Mouse (Mus musculus) spleen, embryonic (tissue): ENCODE results near the gene Epha4.

Source experiments
- CTCF ChIA-PET: fragments of 350-600 bp; sonication (Branson Sonifier 250); formaldehyde crosslinking; loops from one replicate; lab custom pipeline; 2022; lab: Charles Lee

The Epha4 gene

DNA sequence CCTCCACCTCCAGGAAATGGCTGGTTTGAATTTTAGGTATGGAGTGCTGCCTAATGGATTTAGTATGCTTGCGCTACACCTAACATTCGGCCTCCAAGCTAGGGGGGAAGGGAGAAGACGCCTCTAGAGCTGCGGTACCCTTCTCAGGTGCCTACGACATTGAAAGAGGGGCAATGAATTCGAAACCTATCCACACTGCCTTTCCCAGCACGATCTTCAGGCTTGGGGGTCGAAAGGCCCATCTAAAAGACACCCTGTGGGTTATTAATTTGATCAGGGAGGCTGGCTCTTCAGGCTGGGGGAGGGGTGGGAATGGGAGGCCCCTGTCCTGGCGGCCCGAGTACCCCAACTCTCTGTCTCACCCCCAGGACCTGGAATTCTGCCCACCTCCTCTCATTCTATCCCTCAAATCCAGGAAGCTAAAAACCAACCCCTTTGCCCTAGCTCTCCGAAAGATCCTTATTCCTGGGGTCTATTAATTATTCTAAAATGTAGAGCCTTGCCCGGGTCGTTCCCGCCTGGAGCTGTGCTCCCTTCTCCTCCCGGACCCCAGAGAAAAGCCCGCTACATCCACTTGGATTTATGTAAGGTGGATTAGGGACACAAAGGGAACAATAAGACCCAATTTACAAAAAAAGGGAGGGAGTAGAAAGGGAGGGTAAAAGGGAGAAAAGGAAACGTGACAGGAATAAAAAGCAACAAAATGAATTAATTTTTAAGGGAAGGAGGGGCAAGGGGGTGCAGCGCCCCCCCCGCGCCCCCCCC lies 2.3 kb downstream of the Epha4 start:
- CTCF ChIA-PET = no interaction called here

DNA sequence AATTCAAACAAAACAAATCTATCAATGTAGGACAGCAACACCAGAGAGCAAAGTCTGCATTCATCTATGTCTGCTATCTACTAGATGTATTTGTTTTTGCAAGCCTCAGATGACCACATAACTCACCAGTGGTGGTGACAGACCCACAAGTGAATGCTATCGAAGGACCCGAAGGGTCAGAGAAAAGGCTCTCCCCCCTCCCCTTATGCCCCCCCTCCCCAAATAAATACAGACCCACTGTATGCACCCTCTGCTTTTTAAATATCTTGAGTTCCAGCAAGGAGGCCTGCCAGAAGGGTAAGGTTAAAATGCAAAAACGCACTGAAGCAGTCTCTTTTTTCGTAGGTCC lies 2.9 kb downstream of the Epha4 start:
- CTCF ChIA-PET = no interaction called here

DNA sequence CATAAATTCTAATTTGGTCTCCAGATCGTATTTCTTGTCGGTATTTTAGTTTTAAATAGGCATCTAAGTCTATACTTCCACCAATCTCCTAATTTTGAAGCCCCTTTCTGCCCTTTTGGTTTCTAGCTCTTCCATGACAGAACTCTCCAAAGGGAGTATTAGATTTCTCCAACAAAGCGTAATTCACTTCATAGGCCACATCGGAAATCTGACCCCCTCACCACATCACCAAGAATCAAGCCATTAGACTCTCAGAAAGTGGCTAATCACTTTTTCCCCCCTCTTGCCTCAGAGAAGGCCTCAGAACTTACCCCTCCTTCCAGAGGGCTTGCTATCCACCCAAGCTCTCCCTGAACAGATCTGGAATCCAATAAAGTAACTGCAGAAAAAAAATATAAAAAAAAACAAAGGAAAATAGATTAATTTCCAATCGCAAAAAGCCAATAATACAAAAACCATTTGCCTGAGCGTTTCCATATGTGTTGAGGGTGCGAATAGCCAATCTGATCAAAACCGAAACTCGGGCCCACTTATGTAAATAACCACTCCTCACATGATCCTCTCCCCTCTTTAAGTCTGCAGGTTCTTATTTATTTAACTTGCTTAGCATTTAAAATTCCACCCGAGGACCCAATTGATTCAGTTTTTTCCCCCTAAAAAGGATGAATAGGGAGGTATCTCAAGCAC lies 3.4 kb downstream of the Epha4 start:
- CTCF ChIA-PET = no interaction called here

DNA sequence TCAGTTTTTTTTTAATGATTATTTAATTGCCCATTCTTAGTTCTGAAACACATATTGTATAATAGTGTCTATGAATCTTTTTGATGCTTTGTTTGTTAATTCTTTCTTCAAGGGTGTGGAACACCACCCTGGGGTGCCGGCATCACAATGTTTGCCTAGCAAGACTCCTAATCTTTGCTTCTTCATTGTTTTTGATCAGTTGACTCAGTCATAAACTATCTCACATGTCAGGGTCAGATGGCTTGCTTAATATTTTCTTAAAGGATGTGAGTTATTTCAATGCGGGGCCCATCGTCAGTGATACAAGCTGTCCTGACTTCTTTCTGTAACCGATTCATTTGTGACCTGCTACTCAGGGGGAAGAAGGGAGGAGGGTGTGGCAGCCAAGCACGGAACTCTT lies 4.3 kb downstream of the Epha4 start:
- CTCF ChIA-PET = no interaction called here

DNA sequence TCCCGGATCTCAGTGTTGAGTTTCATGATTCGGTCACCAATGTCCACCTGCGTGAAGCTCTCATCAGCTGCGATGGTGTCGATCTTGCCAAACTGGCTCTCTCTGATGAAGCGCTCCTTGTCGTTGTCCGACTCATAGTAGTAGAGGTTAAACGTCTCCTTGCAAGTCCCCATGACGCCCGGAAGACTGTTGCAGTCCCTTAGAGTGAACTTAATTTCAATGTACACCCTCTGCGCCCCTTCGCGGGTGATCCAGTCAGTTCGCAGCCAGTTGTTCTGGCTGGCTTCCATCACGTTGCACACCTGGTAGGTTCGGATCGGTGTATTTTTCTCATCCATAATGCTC lies 8.1 kb downstream of the Epha4 start:
- CTCF ChIA-PET = no interaction called here

DNA sequence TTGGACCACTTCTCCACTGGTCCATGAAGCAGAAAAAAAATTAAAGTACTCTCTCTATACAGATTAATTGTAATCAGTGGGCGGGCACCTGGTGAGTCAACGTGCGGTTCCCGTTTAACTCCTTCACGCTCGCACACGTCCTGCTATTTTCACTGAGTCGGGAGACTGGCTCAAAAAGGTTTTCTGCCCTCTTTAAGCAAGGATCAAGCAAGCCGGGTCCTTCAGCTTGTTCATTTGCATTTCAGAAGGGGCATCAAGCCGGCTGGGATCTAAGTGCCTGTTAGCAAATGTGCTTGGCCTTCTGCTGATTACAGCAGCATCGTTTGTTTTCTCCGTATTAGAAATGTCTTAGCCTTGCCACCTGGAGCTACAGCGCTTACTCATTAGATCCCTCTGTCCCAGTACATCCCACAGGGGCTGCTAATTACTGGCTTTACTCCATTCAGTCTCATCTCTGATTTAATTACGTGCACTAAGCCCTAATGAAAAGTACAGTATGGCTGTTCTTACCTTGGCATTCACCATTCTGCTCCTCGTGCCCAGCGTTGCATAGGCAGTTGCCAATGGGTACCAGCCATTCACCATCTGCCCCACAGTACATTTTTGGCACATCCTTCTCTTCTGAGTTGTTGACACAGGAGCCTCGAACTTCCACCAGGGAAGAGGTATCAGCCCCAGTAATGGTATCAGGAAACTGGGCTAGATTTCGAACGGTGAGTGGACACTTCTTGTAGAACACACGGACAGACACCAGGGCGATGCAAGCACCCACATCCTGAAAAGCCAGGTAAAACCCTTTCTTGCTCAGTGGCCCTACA lies 8.6 kb downstream of the Epha4 start:
- CTCF ChIA-PET = no interaction called here

DNA sequence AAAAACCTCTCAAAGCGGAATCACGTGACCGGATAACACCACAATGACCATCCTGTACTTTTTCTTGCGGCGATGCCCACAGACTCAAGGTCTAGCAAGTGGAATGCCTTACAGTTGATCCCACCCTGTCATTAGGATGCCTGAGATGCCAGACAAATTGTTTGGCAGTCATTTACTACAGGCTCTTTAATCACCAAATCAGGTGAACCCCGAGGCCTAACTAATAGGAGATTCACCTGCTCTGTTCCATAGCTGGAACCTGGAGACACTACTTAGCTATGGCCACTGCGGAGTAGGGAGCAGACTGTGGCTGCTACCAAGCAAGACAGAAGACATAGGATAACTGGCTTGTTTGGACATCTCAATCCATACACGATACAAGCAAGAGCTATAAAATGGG lies 9.6 kb downstream of the Epha4 start:
- CTCF ChIA-PET = no interaction called here

DNA sequence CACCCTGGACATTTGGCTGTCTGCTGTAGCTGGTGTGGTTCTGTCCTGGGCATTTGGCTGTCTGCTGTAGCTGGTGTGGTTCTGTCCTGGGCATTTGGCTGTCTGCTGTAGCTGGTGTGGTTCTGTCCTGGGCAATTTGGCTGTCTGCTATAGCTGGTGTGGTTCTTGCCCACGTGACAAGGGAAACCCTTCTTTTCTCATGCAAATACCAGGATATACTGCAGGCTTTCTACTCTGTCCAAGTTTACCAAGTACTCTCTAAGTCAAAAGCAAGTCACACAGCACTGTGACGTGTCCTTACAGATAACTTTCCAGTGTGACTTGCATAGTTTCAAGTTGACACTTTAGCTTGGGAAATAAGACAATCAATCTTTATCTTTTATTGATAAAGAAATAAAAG lies 10.1 kb downstream of the Epha4 start:
- CTCF ChIA-PET = no interaction called here

DNA sequence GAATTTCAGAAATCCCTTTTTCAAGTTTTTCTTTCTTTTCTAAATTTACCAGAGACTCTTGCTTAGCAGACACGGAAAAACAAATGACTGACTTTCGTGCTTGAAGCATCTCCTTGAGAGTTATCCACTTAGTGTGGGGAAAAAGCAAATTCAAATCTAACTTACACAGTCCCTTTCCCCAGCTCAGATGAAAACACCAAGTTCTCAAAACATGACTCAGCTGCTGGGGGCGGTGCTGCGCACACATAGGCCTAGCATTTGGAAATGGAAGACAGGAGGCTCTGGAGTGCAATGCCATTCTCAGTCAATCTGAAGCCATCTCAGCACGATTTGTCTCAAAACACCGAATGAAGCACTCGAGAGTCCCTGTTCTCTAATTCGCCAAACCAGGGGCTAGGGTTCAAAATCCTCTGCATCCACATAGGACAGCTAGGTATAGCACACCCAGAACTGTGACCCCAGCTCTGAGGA lies 11.1 kb downstream of the Epha4 start:
- CTCF ChIA-PET = no interaction called here

DNA sequence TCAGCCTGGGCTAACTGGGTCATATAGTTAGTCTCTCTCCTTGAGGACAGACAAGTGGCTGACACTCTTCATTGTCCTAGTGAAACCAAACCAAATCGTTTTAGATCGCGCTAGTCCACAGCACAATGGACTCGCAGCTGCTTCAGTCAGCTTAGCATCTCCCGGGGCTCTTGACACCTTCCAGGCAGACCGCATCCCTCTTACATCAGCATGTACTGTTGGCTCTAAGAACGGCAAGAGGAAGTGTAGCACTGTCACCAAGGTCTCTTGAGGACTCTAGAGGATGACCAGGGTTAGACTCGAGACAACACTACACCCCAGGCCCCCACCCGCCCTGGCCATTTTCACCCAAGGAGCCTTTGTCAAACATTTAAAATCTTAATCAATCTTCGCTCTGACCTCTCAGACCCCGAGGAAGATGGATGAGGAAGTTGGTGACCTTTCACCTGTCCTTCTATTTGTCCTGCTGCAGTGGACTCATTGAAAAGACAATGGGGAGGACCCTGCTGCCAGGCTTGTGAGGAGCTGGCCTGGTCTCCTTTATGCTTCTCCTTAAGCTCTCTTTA lies 12.3 kb downstream of the Epha4 start:
- CTCF ChIA-PET = no interaction called here

DNA sequence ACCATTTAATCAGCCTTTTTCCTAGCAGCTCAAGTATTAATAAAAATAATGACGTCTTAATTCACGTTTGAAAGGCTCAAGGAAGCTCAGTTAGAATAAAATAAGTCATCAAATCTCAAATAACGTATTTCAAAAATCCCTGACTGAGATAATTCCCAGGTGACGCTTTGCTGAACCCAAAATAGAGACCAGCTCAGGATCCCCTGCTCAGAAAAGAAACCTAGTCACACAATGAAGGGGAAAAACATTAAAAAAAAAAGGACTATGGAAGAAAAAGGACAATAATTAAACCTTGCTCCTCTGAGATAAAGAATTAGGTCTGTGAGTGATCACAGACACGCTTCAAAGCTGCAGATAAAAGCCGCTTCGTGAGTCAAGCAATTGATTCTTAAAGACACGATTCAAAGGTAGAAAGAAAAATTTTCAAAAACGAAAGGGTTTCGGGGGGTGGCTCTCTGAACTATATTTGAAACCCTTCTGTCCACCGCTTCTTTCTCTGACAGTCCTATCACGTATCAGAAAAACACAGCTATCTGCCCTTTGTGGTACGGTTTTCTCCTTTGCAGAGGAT lies 13.4 kb downstream of the Epha4 start:
- CTCF ChIA-PET = no interaction called here

DNA sequence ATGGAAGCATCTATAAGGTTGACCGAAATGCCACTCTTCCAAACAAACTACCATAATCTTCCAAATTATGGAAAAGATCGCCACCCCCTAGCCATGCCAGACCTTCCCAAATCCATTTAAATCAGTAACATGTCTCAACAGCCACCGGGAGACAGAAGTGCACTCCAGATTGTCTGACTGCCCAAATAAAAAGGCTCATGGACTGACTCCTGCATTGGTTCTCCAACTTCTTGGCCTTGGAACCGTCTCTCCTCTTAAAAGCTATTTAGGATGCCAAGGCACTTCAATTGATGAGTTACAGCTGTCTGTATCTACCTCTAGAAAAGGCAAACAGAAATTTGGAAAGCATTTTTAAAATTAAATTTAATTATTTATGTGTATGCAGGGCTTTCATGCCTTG lies 17.4 kb downstream of the Epha4 start:
- CTCF ChIA-PET = no interaction called here

DNA sequence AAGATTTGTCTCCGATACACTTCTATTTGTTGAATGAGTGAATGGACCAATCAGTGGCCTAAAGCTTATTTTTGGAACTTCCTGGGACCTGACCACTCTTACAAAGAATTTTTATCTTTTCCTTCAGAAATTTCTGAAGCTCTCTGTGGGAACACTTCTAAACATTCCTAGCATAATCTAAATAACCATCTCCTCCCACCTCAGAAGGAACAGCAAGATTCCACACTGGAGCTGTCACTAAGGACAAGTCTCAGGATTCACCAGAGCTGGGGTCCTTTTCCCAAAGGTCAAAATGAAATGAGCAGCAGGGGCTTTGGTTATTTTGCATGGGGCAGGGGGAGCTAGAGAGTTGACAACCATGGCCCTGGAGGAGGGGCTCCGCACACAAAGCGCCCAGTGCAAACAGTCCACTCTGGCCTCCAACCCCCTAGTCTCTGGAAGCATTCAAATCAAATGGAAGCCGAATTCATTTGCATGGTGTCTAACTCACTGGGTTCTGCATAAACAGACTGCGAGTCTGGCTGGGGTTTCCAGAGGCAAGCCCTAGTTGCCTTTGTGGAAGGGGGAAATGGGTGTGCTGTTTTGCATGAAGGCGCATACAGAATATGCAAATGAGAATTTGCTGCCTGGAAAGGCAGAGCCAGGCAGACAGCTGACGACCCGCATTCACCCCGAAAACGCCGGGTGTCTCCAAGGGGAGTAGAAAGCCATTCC lies 18.3 kb downstream of the Epha4 start:
- CTCF ChIA-PET = no interaction called here

DNA sequence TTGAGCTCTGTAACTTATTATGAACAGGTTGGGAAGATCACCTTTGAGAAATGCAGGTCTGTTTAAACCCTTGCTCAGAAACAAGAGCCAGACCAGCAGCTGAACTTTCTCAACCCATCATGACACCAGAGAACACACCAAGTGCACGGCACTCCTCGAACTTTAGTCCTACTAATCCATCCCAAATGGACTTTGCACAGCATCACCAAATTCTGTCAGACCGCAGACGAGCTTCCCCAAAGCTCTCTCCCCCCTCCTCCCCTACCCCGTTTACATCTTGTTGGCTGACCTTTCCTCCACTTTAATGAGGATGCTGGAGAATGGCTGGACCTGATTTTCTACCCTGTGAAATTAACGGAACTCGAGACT lies 19.1 kb downstream of the Epha4 start:
- CTCF ChIA-PET = no interaction called here

DNA sequence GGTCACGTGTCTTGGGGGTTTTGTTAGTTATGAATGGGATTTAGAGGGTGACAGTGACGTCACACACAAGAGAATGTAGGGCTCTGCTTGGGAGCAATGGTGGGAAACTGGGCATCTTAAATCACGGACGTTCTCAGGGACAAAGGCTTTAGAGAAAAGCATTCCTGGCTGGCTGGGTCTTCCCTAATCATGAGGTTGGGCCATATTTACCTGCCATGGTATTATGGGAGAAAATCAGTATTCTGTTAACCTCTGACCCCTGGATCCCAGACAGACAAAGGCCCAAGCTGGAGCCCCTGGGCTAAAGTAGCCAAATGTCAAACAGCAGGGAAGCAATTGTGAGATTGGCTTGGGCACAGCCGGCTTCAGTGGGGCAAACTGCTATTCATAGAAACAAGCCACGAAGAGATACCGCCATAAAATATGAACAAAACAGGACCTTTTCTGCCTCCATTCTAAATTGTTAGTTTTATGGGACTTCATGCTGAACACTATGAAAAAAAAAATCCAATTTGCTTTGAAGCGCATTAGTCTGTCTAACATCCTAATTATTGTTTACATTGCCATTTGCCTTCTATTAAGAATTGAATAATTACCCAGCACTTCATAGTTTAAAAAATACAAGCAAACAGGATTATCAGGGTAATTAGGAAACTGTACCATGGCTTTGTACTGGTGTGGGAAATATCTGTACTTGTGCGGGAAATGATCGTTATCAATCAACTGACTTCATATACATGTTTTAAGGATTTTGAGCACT lies 19.7 kb downstream of the Epha4 start:
- CTCF ChIA-PET = no interaction called here

DNA sequence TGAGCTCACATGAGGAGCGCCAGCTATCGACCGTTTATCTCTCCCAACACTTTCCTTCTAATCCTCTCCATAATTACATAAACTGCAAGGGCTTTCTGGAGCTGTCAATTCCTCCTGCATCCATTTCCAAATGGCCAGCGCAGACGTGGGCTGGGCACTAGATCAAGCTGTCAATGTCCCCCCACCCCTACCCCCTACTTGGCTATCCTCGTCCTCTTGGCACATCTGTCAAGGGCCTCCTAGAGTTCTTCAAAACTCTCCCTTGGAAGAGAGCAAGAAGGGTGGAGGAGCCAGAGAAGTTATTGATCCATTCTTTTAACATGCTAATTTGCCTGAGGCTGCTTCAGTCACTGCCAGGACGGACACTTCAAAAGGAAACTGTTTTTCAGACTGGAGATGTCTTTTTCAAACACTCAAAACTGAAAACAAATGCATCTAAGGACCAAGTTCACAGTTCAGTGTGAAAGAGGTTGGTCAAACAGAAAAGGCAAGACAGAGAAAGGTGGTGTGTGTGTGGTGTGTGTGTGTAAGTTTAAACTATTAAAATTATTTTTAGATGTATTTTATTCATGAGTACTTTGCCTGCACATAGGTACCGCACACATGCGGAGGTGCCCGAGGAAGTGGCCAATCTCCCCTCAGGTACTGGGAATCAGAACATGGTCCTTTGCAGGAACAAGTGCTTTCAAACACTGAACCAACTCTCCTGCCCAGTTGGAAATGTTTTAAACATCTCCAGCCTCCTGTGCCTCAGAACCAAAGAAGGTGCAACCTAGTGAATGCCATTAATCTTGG lies 20.9 kb downstream of the Epha4 start:
- CTCF ChIA-PET = no interaction called here

DNA sequence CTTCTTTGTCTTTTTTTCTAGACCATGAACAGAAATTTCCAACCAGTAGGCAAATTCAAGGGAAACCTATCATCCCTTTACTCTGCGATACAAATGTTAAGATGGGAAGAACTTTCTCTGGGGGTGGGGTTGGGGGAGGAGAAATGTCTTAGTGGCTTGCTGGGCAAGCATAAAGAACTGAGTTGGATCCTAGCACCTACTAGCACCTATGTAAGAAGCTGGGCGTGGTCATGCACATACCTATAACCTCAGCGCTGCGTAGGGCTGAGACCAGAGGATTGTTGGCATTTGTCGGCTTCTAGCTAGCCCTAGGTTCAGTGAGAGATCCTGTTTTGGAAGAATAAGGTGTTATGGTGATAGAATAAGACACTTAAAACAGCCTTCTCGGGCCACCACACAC lies 24.7 kb downstream of the Epha4 start:
- CTCF ChIA-PET = no interaction called here

DNA sequence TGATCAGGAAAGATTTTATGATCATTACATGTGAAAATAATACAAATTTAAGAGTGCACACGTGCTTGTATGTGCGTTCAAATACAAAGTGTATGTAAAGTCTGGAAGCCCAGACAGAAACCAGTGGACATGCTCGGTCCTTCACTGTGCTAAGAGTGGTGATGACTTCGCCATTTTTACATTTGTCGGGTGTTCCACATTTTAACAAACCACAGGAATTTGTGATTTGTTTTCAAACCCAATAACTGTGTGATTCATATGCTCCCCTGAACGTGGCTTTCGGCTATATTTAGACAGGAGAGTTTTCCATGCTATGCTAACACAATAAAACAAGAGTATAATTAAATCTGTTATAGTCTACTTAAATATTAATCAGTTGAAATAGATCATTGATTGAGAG lies 25.5 kb downstream of the Epha4 start:
- CTCF ChIA-PET = no interaction called here

DNA sequence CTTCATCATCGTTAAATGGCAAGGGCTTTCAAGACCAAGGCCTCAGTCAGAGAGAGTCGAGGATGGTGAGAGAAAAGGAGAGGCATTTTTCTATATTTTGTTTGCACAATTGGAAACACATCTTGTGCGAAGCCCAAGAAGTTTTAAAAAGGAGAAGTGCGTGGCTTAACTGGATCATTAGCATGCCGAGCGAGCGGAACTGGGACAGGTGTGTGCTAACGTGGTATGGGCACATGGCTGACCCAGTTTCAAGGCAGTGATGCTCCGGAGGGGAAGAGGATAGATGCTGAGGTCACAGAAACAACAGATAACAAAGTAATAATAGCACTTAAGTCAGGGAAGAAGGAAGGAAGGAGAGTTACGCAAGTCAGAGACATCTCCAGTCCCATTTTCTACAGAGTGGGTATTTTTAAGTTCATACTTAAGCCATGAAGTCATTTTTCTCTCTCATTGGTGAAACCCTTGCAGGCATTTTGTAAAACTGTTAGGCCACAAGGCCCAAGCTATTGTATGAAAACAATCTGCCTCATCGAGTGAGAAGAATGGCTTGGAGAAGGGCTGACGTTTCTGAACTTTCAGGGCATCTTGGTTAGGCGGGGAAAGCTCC lies 26.9 kb downstream of the Epha4 start:
- CTCF ChIA-PET = no interaction called here
